Mouse (Mus musculus) spleen, adult 12 weeks (tissue): ENCODE measurements around the gene Nxpe3.
A peak's percentile ranks its signal among the peaks of the same experiment; 100 is the strongest.
"Not testable (repeated sequence)": the region's sequence is repeated elsewhere in the genome, so short reads cannot be mapped to it uniquely, and the experiment has no call there.

Experiments used
- DNase-seq: peaks from one replicate; pipeline ENCODE4 v3.0.0; 2022; ENCODE audit warnings: low spot score

The Nxpe3 gene

DNA sequence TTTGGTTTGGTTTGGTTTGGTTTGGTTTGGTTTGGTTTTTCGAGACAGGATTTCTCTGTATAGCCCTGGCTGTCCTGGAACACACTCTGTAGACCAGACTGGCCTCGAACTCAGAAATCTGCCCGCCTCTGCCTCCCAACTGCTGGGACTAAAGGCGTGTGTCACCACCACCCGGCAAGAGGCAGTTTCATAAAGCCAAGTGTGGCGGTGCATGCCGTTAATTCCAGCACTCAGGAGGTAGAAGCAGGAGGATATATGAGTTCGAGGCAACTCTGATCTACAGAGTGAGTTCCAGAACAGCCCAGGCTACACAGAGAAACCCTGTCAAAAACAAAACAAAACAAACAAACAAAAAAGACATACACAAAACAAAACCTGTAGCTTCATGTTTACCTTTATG, 57.4 kb downstream of the Nxpe3 start:
- DNase-seq, result not testable (repeated sequence)

DNA sequence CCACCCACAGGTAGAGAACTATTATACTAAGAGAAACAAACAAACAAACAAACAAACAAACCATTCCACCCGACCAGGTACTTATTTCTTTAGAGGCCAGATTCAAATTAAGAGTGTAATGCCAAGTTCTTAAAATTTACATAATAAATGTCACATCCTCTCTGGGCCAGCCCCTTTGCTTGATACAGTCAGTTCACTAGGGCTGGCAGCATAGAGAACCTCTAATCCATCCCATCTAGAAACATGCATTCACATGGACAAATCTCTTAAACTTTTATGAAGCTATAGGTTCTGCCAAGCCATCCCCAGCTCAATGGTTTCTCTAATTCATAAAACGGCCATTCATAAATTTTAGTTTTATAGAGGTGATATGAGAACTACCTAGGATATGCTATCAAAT, 57.9 kb downstream of the Nxpe3 start:
- DNase-seq, result no peak

DNA sequence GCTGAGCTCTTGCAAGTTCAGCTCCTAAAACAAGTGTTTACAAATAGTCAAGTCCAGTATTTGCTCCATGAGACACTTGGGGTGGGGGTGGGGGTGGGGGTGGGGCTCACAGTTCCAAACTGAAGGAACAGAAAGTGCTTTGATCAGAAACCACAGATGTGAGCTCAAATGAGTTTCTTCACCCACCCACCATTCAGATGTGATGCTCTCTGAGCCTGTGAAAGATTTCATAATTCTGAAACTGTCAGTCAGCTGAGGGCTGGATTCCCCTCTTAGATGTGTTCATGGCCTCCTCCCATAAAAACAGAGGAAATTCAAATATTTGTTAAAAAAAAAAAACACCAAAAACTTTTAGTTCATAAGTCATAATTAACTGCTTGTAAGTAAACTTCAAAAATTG, 59.3 kb downstream of the Nxpe3 start:
- no peak for DNase-seq

DNA sequence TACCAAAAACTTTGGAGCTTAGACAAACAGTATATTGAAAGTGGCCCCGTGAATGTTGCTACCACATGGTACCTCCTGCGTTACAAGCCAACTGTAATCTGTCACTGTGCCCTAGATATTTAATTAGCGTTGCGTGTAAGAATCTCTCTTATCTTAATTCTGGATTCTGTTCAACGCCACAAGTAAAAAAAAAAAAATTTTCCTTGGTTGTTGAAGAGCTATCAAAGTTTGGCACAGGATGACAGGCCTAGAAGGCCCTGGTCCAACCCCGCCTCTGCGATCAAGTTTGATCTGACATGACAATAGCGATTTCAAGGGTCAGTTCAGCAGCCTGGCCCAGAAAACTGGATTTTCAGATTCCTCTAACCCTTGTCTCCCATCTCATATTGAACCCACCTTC, 62.5 kb downstream of the Nxpe3 start:
- DNase-seq, result no peak

DNA sequence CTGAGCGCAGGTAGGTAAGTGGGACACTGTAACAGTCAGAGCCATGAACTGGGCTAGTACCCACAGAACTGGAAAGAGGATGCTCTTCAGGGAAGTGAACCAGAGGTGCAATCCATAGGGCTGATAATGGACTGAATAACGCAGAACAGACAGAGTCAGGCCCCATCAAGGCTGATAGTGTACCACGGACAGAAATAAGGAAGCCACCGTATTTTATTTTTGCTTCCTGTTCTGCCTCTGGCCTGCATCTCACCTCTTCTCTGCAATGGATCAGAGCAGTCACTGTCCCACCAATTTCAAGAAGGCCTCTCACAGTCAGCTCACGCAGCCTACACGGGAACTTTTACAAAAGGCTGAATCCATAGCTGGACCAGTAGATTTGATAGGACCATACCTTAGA, 63.0 kb downstream of the Nxpe3 start:
- DNase-seq, result no peak

DNA sequence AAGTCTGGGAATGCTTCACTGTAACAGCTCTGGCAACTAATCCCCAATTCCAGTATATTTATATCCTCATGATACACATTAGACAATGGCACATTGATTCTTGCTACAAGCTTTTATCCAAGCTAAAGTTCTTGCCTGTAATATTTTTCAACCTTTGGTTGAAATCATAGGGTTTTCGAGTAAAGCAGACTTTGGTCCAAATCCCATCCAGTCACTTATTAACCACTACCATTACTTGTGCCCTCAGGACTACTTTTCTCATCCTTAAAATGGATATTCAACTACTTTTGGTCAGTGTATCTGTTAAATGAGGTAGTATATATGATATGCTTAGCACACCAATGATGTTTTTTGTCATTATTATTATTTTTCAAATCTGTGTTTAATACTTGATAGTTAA, 63.6 kb downstream of the Nxpe3 start:
- no peak for DNase-seq

DNA sequence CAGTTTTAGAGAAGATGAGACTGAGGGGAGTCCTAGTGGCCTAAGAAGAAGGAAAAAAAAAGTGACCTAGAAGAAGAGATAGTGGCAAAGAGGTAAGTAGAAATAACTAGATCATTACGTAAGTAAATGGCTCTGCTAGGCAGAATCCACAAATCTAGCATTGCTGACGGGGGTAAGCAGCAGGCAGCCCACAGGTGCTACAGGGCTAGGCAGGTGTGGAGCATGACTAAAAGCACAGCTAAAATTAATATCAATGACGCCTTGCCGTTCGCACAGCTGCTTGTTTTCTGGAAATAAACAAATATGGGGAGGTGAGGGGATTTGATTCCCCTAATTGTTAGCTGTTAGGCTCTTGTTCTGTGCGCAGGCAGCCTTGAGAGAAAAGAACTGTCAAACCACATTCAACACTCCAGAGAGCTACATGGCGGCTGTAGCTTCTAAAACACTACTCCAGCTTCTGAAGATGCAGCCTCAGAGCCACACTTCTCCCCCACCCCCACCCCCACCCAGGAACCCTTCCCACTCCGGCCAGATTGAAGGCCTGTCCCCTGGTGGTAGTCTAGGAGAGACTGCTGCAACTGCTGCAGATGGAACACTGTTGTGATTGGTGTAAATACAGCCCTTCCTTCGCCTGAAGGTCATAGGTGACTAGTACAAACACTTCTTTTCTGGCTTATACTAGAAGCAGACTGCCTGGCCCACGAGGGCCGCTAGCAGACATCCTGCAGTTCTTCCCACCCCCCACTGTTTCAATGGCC, 71.5 kb downstream of the Nxpe3 start:
- DNase-seq, result no peak

DNA sequence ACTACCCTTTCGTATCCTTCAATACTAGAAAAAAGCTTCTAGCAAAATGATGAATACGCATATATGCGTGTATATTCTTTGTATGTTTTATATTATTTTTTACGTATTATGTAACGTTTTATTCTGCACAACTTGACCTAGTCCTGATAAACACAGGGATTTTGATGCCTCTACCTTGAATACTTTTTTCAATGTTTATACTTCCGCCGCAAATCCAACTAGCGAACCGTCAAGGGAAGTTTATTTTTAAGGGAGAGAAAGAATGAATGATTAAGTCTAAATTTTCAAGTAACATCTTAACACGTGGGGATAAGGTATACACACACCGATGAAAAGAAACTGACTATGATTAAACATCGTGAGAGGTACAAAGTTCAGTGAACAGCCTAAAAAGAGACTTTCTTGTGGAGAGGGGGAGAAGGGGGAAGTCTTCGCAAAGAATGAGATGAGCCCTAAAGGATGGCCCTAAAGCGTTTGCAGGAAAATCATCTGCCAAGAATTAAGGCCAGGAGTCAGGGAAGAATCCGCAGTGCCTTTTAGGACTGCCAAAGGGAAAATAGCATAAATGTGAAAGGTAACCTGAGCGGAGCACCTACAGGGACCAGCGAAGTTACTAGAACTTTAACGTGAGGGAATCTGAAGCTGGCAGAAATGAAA, 72.2 kb downstream of the Nxpe3 start:
- no peak for DNase-seq

DNA sequence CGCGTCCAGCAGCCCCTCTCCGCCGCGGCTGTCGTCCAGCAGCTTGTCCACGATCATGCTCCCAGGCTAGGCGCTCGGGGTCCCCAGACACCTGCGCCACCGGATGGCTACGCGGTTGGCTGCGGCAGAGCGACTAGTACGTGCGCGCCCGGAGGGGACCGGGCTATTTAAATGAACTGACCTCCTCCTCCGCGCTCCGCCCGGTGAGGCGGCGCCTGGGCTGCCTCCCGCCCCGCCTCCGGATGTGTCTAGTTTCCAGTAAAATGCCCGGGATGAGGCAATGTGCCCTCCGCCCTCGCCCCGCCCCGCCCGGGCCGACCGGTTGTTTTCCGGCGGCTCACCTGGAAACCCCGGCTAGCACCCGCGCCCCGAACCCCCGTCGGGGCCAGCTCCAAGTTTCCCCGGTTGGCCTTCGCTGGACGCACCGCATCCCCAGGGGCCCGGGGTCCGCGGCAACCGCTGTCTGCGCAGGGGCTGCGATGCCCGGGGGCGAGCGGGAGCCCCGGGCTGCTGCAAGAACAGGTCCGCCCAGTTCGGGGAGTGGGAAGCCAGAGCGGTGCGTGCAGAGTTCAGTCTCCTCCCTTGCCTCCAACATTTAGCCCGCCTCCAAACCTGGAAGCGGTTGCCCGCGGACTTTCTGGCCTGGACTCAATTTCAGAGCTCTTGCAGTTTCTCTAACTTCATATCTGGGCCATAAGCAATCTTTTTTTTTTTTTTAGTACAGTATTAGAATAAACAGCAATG, 72.9 kb downstream of the Nxpe3 start:
- peak; percentile 78 for DNase-seq

DNA sequence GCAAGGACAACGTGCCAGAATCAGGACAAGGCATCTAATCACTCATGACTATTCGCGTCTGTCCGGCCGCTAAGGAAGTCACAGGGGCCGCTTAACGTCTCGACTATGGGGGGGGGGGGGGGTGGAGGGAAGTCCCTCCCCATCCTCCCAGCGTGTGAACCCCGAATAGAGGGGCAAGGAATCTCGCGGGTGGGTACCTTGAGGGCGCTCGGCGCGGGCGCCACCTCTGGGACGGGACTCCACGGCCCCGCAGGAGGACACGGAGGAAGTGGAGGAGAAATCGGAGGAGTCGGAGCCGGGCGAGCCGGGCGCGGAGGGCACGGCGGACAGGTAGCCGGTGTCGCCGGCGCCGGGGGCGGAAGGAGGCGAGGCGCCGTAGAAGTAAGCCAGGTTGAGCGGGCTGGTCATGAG, 73.5 kb downstream of the Nxpe3 start:
- DNase-seq, result no peak

DNA sequence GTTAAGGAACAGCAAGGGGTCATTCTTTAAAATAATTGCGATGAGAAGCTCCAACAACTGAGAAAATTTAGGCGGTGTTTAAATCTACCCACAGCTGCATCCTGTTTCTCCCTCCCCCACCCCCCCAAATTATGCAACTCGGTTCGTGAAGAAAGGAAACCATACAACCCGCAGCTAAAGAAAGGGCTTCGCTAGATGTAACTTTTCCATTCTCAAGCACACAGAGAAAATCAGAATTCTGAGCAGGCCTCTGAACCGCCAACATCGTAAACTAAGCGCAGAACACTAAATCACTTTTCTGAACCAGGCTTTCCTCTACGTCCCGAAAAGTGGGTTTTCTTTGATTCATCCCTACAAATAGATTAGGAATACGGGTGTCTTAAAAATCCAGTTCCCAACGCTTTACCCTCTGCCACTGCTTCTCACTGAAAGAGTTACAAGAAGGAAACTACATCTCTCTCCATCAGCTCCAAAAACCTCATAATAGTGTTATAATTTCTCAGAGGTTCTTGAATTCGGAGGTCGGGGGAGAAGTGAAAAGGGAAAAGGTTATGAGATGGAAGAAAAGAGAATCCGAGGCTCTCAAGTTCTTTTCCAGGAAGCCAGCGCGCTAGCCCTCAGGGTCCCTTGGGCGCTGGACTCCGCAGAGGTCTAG, 74.0 kb downstream of the Nxpe3 start:
- no peak for DNase-seq

DNA sequence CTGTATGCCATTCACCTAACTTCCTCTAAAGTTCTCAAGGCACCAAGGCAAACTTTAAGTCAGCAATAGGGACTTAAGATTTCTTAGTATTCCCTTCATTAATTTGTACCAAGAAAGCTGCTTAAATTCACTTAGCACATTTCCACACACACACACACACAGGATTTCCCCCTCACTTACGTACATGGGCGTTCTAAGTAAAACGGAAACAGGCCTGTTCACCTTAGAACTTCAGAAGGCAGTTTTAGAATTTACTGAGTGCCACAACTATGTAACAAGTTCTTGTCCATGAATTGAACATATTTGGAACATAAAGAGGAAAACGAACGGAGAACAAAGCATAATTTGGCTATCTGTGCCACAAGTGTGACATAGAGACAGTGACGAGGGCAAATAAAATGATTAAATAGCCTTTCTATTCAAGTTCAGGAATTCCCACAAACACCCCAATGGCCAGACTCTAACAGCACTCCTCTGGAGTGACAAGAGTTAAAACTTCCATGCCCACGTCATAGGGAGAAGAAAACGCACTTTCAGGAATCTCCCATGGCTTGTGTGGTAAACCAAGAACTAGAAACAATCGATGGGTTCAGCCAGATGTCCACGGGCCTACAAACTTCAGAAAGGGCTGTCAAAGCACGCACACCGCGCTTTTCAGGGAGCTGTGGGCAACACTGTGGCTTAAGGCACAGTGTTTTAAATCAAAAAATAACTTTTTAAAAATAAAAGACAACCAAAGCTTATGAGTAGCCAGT, 74.7 kb downstream of the Nxpe3 start:
- no peak for DNase-seq

DNA sequence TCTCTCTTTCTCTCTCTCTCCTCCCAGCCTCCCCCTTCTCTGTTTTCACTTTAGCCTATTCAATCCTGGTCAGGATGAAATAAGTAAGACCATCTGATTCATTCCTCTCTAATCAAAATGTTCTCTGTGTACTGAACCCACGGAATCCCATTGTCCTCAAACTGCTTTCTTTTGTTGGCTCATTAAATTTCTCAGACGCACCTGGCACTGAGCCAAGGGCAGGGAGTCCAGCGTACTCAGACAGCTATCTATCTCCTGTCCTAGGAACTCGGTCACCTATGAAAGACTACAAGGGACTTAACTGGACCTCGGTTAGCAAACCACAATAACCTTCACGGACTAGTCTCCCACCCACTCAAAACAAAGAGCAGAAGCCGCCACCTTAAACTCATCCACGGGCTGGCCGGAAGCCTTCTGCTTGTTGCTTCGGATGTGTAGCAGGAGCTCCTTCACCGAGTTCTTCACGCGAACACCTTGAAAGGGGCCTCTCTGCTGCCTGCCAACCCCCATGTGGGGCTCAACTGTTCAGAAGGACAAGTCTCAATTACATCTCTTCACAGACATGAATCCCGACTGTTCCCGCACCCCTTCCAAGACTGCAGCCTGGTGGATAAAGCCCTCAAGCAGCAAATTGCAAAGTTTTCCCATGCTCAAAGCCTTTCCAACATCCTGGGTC, 75.8 kb downstream of the Nxpe3 start:
- no peak for DNase-seq

DNA sequence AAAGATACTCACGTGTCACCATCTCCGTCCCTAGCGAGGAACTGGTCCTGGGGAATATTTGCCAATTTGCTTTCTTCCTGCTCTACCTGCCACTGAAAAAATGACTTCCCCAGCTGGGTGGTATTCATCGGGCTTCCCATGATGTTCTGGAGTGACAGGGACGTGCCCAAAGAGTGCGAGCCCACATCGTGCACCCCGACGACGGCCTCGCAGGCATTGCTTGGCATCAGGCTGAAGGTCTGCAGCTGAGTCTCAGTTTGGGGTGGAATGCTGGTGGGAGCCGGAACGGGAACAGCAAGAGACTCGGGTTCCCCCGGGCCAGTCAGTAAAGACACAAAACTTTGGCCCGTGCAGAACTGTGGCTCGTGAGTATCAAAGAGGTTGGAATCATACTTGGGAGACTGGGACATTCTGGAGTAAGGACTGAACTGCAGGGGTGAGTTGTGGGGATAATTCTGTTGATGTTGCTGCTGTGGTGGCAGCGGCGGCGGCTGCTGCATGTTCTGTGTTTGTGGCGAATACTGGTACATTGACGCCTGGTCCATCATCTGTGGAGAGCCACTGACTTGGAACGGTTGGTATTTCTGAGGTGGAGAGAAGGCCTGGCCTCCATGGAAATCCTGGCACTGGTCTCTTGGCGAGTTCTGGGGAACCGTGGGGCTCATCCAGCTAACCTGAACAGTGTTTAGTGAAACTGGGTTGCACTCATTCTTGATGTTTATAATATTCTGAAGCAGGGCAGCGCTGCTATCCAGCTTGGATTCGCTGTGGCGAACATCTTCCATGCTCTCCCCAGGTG, 77.2 kb downstream of the Nxpe3 start:
- no peak for DNase-seq

DNA sequence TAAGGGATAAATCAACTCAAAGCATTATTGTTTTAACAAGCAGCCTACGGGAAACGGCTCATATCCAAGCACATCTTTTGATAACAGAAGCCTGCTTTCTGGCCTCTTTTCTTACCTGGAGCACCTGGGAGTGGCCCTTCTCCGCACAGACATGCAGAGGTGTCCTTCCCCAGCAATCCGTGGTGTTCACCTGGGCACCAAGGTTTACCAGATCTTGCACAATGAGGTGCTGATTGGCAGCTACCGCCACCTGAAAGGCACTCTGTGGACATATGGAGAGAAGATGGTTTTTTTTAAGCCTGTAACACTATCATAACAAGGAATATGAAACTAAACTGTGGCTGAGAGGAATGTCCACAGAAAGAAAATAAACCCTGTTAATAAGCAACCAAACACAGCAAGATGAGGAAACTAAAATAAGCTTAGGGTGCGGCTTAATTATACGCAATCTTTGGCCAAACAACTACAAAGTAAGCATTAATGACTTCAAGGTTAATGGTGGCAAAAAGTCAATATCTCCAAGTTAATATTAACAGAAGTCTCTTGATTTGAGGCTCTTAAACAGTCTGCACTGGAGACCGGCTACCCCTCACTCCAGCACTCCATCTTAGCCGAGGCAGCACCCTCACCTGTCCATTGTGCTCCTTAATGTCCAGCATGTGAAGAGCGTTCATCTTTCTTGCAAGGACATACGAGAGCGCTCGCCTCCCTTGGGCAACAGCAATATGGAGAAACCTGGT, 78.7 kb downstream of the Nxpe3 start:
- DNase-seq, result no peak

DNA sequence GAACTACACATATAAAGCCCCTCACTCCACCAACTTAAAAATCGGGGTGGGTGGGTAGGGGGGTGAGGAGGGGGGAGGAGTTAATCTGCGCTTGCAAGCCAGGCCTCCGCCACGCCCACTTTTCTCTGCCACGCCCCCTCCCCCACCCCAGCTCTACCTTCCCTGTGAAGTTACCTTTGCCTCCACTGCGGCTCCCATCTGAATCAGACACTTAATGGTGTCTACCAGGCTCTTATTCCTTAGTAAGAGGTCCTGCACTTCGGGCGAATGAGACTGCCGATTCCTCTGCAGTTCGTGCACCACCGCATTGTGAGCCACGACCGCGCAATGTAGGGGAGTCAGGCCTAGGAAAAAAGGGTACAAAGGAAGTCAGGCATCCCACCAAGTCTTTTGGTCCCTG, 79.6 kb downstream of the Nxpe3 start:
- DNase-seq, result no peak

DNA sequence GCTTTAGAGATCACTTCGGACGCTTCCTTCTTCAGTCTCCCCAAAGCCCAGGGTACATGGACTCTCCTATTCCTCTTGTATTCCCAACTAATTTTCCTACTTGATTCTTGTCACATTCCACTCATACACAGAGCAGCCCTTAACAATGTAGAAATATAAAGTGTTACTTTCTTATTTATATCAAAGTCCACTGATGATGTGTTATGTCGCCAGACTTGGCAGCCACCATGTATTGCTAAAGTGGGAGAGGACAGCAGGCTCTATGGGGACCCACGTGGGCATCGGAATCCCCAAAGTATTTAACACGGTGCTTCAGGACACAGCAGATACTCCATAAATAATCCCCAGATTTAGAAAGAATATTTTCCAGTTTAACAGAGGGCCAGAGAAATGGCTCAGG, 80.4 kb downstream of the Nxpe3 start:
- DNase-seq, result no peak

DNA sequence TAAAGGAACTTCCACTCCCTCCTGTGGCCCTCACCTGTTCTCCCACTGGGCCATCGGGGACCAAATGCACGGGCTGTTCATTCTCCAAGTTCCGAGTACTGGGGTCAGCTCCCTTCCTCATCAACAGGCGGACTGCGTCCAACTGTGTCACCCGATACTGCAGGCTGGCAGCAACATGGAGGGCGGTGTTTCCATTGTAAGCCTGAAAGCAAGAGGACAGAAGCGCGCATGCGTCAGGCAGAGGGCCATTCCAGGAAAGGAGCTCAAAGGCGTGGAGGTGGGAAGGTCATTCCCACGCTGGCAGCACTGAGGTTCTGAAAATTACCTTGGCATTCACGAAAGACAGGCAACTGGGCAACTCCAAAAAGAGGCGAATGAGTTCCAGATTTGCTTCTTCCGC, 81.2 kb downstream of the Nxpe3 start:
- no peak for DNase-seq

DNA sequence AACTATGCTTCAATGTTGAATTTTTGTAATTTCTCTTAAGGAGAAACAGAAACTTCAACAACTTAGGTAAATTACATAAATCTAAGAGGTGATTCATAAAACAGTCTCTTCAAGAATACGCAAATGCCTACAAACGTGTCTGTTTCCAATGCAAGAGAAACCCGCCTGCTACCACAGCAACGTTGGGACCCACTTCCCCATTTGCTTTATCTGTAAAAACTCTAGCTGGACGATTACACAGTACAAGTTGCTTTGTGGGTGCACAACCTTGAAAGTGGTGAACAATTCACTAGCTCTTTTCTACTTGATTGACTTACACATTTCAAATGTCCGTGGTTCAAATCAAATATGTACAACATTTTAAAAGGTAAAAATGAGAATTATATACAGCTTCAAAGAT, 83.3 kb downstream of the Nxpe3 start:
- DNase-seq, result no peak
